Mouse (Mus musculus): ENCODE measurements at regions not wholly inside any gene's neighbourhood (a gene's known extent, or its start where the extent isn't known, plus 50 kb on each side); places are given as distances from the start of the nearest gene placed in this dataset.

DNA sequence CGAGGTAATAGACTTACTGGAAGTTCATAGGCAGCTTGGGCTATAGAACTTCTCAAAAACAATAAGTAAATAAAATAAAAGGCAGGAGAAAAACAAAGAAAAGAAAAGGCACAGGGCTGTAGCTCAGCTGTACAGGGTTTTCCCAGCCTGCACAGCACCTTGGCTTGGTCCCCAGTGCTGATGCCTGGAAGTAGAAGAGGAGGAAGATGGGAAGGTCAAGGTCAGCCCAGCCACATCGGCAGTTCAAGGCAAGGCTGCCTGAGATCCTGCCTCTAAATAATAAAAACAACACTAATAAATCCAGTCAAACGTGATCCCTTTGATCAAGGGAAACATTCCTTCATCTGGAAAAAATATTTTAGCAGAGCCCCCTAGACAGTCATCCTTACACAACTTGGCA is 103.1 kb downstream of the Cenpf start:
- Histone ChIP-seq H3K4me2 (ENCODE audit: low read depth, low read length) (no peak overlapping the region), H3K27me3 (ENCODE audit: control insufficient read depth, insufficient read depth, low read length) (no peaks in the 10 kb centered on the region), H3K36me3 (ENCODE audit: control insufficient read depth, insufficient read depth) (no peaks in the 10 kb centered on the region), H3K27ac (ENCODE audit: low read length) (no peak overlapping the region), H3K9ac (ENCODE audit: low read length) (no peak overlapping the region), H3K4me3 (ENCODE audit: low read length) (no peak overlapping the region), H3K9me3 (replicated peaks; ENCODE audit: control insufficient read depth, low read length) (0 out of 2 replicates have a peak, but pooled peaks cover 2% of the 10 kb centered on the region), H3K4me1 (ENCODE audit: control insufficient read depth, insufficient read depth, low read length) (no peaks in the 10 kb centered on the region)
- ATAC-seq (replicated peaks; ENCODE audit: extremely low read depth, insufficient read depth, low FRiP score), result no peak
- WGBS, result 67% methylated on average over 3 of the region's 3 CpGs

DNA sequence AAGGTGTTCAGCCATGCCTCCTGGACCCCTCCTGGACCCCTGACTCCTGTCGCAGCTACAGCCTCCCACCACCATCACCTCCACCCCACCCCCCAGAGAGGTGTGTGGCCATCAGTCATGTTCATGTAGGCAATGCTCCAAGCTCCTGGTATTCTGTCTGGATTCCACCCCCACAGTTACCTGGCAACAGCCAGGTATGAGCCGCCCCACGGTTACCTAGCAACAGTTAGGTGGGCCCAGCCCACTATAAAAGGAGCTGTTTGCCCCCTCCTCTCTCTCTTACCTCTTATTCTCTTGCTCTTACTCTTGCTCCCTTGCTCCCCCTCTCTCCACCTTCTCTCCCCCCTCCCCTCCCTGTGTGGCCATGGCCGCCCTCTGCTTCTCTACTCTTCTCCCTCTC is 106.5 kb downstream of the Cenpf start:
- no peak for ATAC-seq (replicated peaks; ENCODE audit: extremely low read depth, insufficient read depth, low FRiP score)
- 85% methylated on average over 4 of the region's 4 CpGs for WGBS
- Histone ChIP-seq H3K9me3 (replicated peaks; ENCODE audit: control insufficient read depth, low read length) (no peaks in the 10 kb centered on the region), H3K4me2 (ENCODE audit: low read depth, low read length) (no peak overlapping the region), H3K4me1 (ENCODE audit: control insufficient read depth, insufficient read depth, low read length) (no peaks in the 10 kb centered on the region), H3K4me3 (ENCODE audit: low read length) (no peak overlapping the region), H3K36me3 (ENCODE audit: control insufficient read depth, insufficient read depth) (no peaks in the 10 kb centered on the region), H3K9ac (ENCODE audit: low read length) (no peak overlapping the region), H3K27ac (ENCODE audit: low read length) (no peak overlapping the region), H3K27me3 (ENCODE audit: control insufficient read depth, insufficient read depth, low read length) (no peaks in the 10 kb centered on the region)

DNA sequence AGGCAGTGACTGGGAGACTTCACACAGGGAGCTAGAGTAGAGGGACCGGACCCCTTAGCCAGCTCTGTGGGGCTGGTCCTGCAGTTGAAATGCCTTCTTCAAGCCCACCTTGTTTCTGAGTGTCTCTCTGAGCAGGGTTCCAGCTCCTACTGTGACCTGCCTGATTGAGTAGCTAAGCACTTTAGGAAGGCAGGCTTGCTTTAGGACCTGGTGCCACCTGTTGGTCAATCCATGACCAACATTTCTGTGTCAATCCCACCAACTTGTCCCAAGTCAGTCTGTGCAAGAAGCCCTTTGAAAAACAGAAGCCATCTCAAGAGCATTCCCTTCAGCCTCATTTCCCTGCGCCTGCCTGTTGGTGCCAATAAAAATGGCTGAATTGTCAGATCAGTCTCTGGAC is 108.5 kb downstream of the Cenpf start:
- Histone ChIP-seq H3K9ac (ENCODE audit: low read length) (no peak overlapping the region), H3K4me2 (ENCODE audit: low read depth, low read length) (no peak overlapping the region), H3K36me3 (ENCODE audit: control insufficient read depth, insufficient read depth) (no peaks in the 10 kb centered on the region), H3K27ac (ENCODE audit: low read length) (no peak overlapping the region), H3K4me3 (ENCODE audit: low read length) (no peak overlapping the region), H3K27me3 (ENCODE audit: control insufficient read depth, insufficient read depth, low read length) (no peaks in the 10 kb centered on the region), H3K9me3 (replicated peaks; ENCODE audit: control insufficient read depth, low read length) (no peaks in the 10 kb centered on the region), H3K4me1 (ENCODE audit: control insufficient read depth, insufficient read depth, low read length) (no peaks in the 10 kb centered on the region)
- ATAC-seq (replicated peaks; ENCODE audit: extremely low read depth, insufficient read depth, low FRiP score), result no peak
- 52% methylated on average over 2 of the region's 2 CpGs for WGBS

DNA sequence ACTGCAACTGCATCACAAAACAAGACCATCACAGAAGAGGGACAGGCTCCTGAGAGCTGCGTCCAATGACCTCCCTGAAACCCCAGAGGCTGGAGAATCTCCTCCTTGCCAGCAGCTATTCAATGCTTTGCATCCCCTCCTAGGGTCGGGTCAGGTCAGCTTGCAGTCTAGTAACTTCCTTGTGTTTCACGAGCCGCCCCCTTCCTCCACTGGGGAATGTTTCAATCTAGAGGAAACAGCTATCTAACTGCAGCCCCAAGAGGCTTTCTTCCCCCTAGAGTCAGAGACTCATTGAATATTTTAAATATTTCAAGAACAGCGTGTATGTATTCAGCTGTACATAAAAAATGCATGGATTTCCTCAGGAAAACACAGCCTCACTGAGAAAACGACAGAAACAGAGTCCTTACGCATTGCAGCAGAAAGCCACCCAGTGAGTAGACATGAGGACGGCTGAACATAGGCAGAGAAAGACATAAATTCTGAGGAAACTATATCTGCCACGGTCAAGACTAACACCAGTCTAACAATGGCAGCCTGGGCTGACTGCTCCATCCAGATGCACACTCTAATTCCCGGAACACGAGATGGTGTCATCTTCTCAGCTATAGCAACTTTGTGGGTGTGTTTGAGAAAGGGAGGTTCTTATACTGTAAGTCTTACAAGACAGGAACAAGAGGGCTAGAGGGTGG is 111.4 kb downstream of the Cenpf start:
- Histone ChIP-seq H3K9ac (ENCODE audit: low read length) (no peak overlapping the region), H3K4me1 (ENCODE audit: control insufficient read depth, insufficient read depth, low read length) (no peaks in the 10 kb centered on the region), H3K27me3 (ENCODE audit: control insufficient read depth, insufficient read depth, low read length) (no peaks in the 10 kb centered on the region), H3K4me2 (ENCODE audit: low read depth, low read length) (no peak overlapping the region), H3K9me3 (replicated peaks; ENCODE audit: control insufficient read depth, low read length) (no peaks in the 10 kb centered on the region), H3K4me3 (ENCODE audit: low read length) (no peak overlapping the region), H3K36me3 (ENCODE audit: control insufficient read depth, insufficient read depth) (no peaks in the 10 kb centered on the region), H3K27ac (ENCODE audit: low read length) (peak overlapping the region; percentile 49; the same call in 1 of the 2 replicates)
- 49% methylated on average over 11 of the region's 11 CpGs for WGBS
- peak; percentile 77 for ATAC-seq (replicated peaks; ENCODE audit: extremely low read depth, insufficient read depth, low FRiP score)

DNA sequence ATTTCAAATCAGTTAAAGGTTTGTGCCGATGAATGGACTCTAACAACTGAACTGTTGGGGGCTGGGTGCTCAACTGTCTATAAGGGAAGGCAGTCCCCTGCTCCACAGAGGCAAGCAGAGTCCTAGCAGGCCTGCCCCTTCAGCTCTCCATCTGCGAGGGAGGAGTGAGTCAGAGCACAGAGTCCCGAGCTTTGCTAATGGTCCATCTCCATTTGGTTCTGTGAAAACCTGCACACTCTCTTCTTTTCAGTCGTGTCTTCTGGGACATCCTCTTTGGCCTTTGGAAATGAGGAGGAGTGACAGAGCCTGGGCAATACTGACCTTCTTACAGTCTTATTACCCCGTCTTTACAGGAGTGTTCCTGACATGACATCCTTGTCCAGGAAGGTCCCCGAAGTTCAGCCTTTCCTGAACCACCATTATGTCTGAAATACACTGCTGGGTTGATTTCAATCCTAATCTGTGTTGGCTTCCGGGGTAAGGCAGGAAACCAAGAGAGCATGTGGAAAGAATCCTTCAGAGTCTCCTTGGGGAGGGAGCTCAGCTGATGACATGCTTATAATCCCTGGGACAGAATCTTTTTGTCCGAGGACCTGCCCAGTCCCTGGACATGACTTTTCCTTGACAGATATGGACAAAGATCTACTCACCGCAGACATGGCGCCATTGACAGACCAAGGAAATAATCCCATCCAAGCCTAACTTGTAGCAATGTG is 112.2 kb downstream of the Cenpf start:
- Histone ChIP-seq H3K27ac (ENCODE audit: low read length) (no peak overlapping the region), H3K4me1 (ENCODE audit: control insufficient read depth, insufficient read depth, low read length) (no peaks in the 10 kb centered on the region), H3K9me3 (replicated peaks; ENCODE audit: control insufficient read depth, low read length) (no peaks in the 10 kb centered on the region), H3K4me3 (ENCODE audit: low read length) (no peak overlapping the region), H3K9ac (ENCODE audit: low read length) (no peak overlapping the region), H3K36me3 (ENCODE audit: control insufficient read depth, insufficient read depth) (no peaks in the 10 kb centered on the region), H3K27me3 (ENCODE audit: control insufficient read depth, insufficient read depth, low read length) (no peaks in the 10 kb centered on the region), H3K4me2 (ENCODE audit: low read depth, low read length) (no peak overlapping the region)
- no peak for ATAC-seq (replicated peaks; ENCODE audit: extremely low read depth, insufficient read depth, low FRiP score)
- 66% methylated on average over 10 of the region's 10 CpGs for WGBS

DNA sequence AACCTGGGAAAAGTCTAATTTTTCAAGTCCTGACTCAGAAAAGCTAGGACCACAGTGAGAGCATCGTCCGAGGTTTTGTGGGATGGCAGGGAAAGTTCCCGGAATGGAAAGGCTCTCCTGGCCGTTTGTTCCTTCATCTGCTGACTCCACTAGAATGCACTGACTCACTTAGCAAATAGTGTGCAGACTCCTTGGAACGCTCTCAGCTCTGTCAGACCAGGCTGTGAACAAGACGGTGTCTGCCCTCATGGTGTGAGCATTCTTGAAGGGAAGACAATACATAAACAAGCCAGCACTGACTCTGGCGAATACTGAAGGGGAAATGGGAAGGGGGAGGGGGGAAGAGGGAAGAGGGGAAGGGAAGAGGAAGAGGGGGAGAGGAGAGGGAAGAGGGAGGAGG is 121.4 kb downstream of the Cenpf start:
- ATAC-seq (replicated peaks; ENCODE audit: extremely low read depth, insufficient read depth, low FRiP score), result no peak
- WGBS, result 28% methylated on average over 7 of the region's 7 CpGs
- no peaks in the 10 kb centered on the region for H3K4me1 ChIP-seq (ENCODE audit: control insufficient read depth, insufficient read depth, low read length)

DNA sequence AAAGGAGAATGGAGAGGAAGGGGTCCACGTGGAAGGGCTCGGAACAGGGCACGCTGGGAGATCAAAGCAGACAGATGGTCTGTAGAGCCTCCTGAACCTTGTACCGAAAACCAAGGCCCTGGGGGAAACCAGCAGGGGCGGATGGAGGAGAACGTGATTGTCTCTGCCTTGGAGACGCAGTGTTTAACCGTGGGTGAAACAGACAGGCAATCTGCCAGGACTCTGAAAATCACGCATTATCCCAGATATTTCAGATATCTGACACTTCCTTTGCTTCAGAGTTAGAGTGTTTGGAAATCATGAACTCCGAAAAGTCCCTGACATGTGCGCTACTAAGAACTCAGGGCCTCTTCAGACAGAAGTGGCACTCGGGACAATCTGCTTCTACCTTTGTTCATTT is 126.1 kb downstream of the Cenpf start:
- Histone ChIP-seq H3K36me3 (ENCODE audit: control insufficient read depth, insufficient read depth) (no peaks in the 10 kb centered on the region), H3K4me1 (ENCODE audit: control insufficient read depth, insufficient read depth, low read length) (no peaks in the 10 kb centered on the region), H3K27ac (ENCODE audit: low read length) (no peak overlapping the region), H3K9ac (ENCODE audit: low read length) (no peak overlapping the region), H3K4me2 (ENCODE audit: low read depth, low read length) (no peak overlapping the region), H3K9me3 (replicated peaks; ENCODE audit: control insufficient read depth, low read length) (no peaks in the 10 kb centered on the region), H3K27me3 (ENCODE audit: control insufficient read depth, insufficient read depth, low read length) (no peaks in the 10 kb centered on the region), H3K4me3 (ENCODE audit: low read length) (no peak overlapping the region)
- WGBS, result 83% methylated on average over 12 of the region's 12 CpGs
- no peak for ATAC-seq (replicated peaks; ENCODE audit: extremely low read depth, insufficient read depth, low FRiP score)

More for the DNA sequence above, 121.4 kb downstream of the Cenpf start:
- no peaks in the 10 kb centered on the region for H3K27me3 ChIP-seq (ENCODE audit: control insufficient read depth, insufficient read depth, low read length)
- no peaks in the 10 kb centered on the region for H3K9me3 ChIP-seq (replicated peaks; ENCODE audit: control insufficient read depth, low read length)
- H3K9ac ChIP-seq (ENCODE audit: low read length), result no peak overlapping the region
- H3K27ac ChIP-seq (ENCODE audit: low read length), result no peak overlapping the region
- no peak overlapping the region for H3K4me3 ChIP-seq (ENCODE audit: low read length)
- no peak overlapping the region for H3K4me2 ChIP-seq (ENCODE audit: low read depth, low read length)
- H3K36me3 ChIP-seq (ENCODE audit: control insufficient read depth, insufficient read depth), result no peaks in the 10 kb centered on the region

DNA sequence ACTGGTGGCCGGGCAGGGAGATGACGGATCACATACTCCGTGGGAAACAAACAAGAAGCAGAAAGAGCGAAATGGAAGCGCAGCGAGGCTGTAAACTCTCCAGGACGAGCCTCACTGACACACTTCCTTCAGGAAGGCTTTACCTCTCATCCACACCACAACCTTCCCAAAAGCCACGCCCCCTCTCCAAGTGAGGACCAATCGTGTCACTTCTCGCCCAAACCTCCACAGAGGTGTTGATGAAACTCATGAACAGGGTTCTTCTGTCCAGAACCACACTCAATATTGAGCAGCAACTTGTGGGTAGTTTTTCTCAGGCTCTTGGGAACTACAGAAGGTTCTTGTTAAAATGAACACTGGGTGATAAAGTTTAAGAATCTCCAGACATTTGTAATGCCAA is 127.3 kb downstream of the Cenpf start:
- 28% methylated on average over 10 of the region's 10 CpGs for WGBS
- peak overlapping the region; percentile 23; the same call in 1 of the 2 replicates for H3K4me2 ChIP-seq (ENCODE audit: low read depth, low read length)
- H3K4me3 ChIP-seq (ENCODE audit: low read length), result no peak overlapping the region
- H3K27me3 ChIP-seq (ENCODE audit: control insufficient read depth, insufficient read depth, low read length), result no peaks in the 10 kb centered on the region
- no peaks in the 10 kb centered on the region for H3K36me3 ChIP-seq (ENCODE audit: control insufficient read depth, insufficient read depth)
- ATAC-seq (replicated peaks; ENCODE audit: extremely low read depth, insufficient read depth, low FRiP score), result no peak
- no peak overlapping the region for H3K27ac ChIP-seq (ENCODE audit: low read length)
- no peak overlapping the region for H3K9ac ChIP-seq (ENCODE audit: low read length)
- no peaks in the 10 kb centered on the region for H3K4me1 ChIP-seq (ENCODE audit: control insufficient read depth, insufficient read depth, low read length)
- peaks cover 1% of the 10 kb centered on the region; the same call in 1 of the 2 replicates for H3K9me3 ChIP-seq (replicated peaks; ENCODE audit: control insufficient read depth, low read length)

DNA sequence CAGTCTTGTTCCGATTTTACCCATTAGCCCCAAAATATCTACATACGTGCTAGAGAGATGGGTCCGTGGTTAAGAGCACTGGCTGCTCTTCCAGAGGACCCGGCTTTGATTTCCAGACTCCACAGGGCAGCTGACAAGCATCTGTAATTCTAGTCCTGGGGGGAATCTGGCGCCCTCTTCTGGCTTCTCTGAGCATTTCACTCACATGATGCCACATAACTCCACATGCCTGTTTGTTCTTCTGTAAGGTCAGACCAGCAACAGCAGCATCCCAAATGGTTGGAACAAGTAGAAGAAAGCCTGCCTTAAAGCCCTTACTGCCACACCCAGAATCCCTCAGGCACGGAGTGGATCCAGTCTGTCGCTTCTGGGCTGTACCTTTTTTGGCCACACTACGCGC is 137.0 kb downstream of the Cenpf start:
- Histone ChIP-seq H3K27me3 (ENCODE audit: control insufficient read depth, insufficient read depth, low read length) (no peaks in the 10 kb centered on the region), H3K4me3 (ENCODE audit: low read length) (no peak overlapping the region), H3K4me2 (ENCODE audit: low read depth, low read length) (no peak overlapping the region), H3K36me3 (ENCODE audit: control insufficient read depth, insufficient read depth) (no peaks in the 10 kb centered on the region), H3K9ac (ENCODE audit: low read length) (no peak overlapping the region), H3K4me1 (ENCODE audit: control insufficient read depth, insufficient read depth, low read length) (no peaks in the 10 kb centered on the region), H3K9me3 (replicated peaks; ENCODE audit: control insufficient read depth, low read length) (peaks cover 4% of the 10 kb centered on the region; the same call in 1 of the 2 replicates), H3K27ac (ENCODE audit: low read length) (no peak overlapping the region)
- ATAC-seq (replicated peaks; ENCODE audit: extremely low read depth, insufficient read depth, low FRiP score), result no peak
- 84% methylated on average over 9 of the region's 9 CpGs for WGBS

All from heart, embryonic 16.5 days (tissue).